Mouse (Mus musculus): Measurements from ENCODE around the gene Zbtb16.

DNA sequence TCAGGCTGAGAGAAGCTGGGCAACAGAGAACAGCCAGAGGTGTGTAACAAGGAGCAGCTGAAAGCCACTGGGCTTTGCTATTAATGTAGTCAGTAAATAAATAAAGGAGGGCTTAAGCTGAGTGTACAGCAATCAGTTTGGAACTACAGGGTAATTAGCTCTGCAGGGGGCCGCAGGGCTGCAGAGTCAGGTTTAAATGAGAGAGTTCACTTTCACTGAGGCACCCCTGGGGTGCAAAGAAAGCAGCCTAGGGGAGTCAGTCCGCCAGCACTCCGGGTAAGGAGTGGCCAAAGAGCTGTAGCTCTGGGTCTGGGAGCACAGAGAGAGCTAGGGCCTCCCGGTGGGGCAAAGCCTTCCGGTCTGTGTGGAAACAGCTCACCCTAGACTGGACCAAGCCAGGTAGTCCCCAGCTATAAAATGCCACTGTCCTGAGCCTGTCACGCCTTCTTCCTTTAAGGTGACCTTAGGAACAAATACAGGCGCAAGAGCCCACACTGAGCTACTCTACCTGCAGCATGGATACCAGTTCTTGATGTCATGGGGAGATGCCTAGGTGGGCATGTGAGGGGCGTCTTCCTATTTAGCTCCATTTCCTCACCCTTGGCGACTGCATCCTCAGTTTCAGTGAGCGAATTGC is 188.3 kb downstream of the Zbtb16 start:
- no peak for TF ChIP-seq USF1 (IDR thresholded peaks at IDR 0.05; ENCODE audit: low read depth)
- no peak for TF ChIP-seq POLR2A (IDR thresholded peaks at IDR 0.05; ENCODE audit: insufficient read length, low read depth)
- no peak for TF ChIP-seq TCF12 (IDR thresholded peaks at IDR 0.05; ENCODE audit: insufficient read depth, poor library complexity, severe bottlenecking)
- TF ChIP-seq MAX (IDR thresholded peaks at IDR 0.05; ENCODE audit: low read depth), result no peak
- TF ChIP-seq MYOD1 (IDR thresholded peaks at IDR 0.05; ENCODE audit: control insufficient read depth in 1 of 3, insufficient read length in 2 of 3, low read depth in 2 of 3), result no peak
